Mouse (Mus musculus) adrenal gland, adult 18-20 months (tissue): ENCODE results near the gene Prpf8. TPM values are rescaled to one million over a fixed set of nuclear protein-coding genes. Genes with fewer than 3 reads are reported as not detected.

Experiments used
- DNase-seq, 2 experiments: peaks; one replicate each; pipeline ENCODE4 v3.0.0; 2021 to 2022; ENCODE audit warnings: low spot score in 2 of 2
- total RNA-seq, 2 experiments: library from RNA; stranded (reverse); gene quantifications; 1 replicate in 1 of 2; 2 replicates in 1 of 2; pipeline ENCODE4 v1.2.3; 2021

Gene Prpf8
- total RNA-seq, 2 experiments from 2014 or later = 118 to 147 TPM

- DNase-seq = peak in 1 of 2 experiments; percentile 36
Observed at GRCm38 (mm10) chr11:75459141-75459711, 27.4 kb upstream of the Prpf8 start.

GRCm38 (mm10) chr11:75459751-75460102 lies 26.9 kb upstream of the Prpf8 start:
- no peak for DNase-seq

DNA sequence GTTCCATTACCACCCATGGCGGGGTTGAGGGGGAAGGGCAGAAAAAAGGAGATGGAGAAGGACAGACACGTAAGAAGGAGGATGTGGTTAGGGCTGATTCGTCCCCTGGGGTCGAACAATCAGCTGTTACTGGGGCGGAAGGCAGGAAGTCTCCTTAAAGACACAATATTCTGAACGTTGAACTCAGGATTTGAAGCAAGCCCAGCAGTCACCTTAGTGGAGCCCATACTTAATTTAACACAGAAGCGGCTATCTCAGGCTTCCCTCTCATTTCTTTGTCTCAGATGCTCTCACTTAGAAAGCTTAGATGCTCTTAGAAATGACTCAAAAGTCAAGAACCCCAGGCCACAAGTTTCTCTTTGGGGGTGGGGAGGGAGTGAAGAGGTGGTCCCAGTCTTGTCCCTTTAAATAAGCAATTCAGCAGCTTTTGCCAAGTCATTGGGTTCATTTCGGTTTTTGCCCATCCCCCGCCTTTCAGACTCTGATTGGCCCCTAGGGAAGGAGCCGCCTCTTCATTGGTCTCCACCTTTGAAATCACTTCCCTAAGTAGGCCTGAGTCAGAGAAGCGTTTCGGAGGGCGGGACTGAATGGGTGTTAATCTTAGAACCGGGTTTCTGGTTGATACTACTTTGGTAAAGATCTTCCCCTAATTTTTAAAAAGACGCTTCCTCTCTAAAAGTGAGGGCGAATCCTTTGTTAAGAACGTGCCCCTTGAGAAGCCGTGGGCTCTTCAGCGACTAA lies 26.3 kb upstream of the Prpf8 start:
- peak; percentile 79 to 82 for DNase-seq

DNA sequence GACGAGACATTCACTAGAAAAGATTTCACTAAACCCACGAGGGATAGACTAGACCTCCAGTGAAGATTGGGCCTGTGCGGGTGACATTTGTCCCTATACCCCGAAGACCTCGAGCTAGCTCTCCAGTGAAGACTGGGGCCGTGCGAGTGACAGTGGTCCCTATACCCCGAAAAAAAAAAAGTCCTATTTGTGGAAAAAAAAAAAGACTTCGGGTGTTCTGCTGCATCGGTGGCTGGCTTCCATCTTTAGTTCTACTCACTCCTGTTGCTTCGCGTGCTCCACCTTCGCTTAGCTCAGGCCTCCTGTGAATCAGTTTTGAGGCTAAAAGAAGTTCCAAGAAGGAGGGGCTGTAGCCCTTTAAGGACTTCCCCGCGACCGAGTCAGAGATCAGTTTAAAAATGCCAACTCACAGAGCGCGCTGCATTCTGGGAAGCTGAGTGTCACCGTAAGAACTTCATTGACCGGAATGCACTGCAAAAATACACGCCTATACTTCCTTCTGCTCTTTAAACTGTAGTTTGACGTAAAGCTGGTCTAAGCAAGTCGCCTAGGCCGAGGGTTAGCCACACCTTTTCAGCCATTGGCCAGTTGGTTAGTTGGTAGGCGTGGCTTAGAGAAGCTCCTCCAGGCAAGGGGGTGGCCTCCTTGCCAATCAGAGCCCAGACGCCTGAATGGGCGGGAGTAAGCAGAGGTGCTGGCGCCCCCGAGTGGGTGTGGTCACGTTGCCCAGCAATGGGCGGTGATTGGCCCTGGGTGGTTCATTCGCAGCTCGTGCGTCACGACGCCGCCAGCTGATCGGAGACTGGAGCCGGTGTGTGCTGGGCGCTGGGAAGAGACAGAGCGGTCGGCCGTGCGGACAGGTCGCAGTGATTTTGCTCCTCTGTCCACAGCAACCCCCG lies 25.5 kb upstream of the Prpf8 start, which contains the start of gene Tlcd2:
Gene Tlcd2 (plus strand): TSS at position 872 of the 899 bp plus-strand sequence.
- peak; percentile 94 to 95 for DNase-seq

DNA sequence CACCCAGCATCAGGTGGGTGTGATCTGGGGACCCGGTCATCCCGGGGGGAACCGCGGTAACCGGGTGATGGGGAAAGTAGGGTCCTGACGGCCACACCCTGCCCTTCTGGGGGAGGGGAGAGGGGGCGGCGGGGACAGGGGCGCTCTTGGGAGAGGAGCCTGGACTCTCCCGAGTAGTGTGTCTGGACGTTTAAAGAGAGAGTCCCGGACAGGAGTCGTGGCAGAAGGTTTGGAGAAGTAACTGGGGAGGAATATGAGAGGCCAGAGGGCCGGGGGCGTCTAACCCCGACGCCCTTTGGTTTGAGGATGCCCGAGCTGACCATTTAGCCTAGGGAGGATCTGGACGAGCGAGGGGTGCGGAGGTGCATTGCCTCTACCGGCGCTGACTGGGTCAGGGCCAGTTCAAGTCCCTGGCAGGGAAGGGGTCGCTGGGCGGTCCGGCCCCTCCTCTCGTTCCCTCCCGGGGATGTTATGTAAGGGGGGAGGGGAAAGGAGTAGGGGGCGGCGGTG lies 24.8 kb upstream of the Prpf8 start:
- no peak for DNase-seq

DNA sequence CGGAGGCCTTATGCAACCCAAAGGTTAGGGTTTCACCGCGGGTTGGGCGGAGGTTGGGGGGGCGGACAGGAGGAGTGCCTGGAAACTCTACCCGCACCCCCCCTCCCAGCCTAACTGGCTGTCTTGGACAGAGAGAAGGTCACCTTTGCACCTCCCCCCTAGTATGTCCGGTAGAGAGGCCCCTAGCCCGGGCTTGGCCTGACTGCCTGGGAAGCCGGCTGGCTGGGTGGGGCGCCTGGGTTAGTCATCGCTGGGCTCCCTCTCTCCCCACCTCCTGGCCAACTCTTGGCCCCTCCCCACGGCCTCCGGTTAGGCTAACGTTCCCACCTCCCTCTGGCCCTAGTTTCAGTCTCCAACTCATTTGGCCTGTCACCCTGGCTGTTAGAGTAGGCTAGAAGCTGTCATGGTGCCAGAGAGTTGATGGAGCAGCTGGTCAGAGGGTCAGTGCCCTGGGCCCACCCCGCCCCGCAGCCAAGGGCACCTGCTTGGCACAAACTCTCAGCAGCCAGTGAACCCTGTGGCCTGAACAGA lies 24.3 kb upstream of the Prpf8 start:
- DNase-seq = peak; percentile 78 to 80

- peak; percentile 91 for DNase-seq
Observed at GRCm38 (mm10) chr11:75462865-75463336, 23.7 kb upstream of the Prpf8 start.

- no peak for DNase-seq
Observed at GRCm38 (mm10) chr11:75463624-75464023, 23.0 kb upstream of the Prpf8 start.

DNA sequence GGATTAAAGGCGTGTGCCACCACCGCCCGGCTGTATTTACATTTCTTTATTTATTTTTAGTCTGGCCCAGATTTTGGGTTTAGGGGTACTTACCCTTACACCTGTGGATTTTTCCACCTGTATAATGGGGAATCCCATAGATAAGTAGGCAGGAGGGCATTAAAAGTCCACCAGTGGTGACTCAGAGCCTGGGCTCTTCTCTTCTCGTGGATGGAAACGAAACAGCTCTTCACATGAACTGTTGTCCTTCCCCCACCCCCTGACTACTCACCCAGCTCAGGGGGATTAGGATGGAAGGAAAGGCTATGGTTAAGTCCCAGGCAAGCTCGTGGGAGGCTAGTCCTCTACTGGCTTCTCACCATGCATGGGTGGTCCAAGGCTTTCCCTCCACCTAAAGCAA lies 22.2 kb upstream of the Prpf8 start:
- no peak for DNase-seq

GRCm38 (mm10) chr11:75465051-75465450 lies 21.6 kb upstream of the Prpf8 start:
- no peak for DNase-seq

- no peak for DNase-seq
Observed at GRCm38 (mm10) chr11:75466731-75467505, 19.7 kb upstream of the Prpf8 start.

GRCm38 (mm10) chr11:75467512-75468215 lies 19.0 kb upstream of the Prpf8 start:
- peak; percentile 54 to 60 for DNase-seq

DNA sequence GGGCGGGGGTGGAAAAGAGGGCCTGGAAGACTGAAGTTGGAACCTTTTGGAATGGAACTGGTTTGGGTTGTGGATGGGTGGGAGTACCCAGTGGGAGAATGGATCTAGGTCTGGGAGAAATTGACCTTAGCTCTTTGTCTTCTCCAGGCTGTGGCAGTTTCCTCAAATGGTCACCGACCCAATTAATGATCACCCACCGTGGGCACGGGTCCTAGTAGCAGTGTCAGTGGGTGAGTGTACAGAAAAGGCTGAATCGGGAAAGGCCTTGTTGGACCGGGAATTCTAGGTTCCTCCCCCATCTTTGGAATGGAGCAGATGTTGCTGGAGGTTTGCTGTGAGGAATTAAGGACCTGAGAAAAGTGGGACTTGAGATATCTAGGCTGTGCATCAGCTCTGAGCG lies 18.2 kb upstream of the Prpf8 start:
- DNase-seq = no peak

DNA sequence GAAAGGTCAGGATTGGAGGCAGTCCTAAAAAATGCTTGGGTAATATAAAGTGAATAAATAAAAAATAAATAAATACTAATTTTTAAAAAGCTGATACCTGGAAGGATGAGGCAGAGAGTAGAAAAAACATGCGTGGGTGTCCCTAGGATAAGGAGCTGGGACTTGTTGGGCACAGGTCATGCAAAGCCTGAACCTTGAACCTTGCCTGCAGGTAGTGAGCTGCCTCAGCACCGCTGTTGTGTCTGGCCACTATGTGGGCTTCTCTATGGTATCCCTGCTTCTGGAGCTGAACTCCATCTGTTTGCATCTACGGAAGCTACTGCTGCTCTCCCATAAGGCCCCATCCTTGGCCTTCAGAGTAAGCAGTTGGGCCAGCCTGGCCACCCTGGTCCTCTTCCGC lies 17.4 kb upstream of the Prpf8 start:
- DNase-seq = no peak

DNA sequence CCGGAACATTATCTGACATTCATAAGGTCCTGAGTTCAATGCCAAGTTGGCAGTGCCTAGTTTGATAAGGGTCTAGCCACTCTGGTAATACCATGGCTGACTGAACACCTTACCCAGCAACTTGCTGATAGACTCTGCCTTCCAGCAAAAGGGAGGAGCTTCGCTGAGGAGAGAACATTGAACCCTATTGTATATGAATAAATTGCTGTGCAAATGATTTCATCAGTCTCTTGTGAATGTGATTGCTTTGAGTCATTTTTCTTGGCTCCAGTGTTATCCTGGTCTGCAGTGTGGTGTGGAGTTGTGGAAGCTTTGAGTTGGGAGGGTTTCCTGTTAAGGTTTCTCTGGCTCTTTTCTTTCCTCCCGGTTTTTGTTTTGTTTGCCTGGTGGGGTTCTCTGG lies 15.9 kb upstream of the Prpf8 start:
- no peak for DNase-seq

GRCm38 (mm10) chr11:75472469-75473081 lies 14.0 kb upstream of the Prpf8 start:
- DNase-seq = no peak

DNA sequence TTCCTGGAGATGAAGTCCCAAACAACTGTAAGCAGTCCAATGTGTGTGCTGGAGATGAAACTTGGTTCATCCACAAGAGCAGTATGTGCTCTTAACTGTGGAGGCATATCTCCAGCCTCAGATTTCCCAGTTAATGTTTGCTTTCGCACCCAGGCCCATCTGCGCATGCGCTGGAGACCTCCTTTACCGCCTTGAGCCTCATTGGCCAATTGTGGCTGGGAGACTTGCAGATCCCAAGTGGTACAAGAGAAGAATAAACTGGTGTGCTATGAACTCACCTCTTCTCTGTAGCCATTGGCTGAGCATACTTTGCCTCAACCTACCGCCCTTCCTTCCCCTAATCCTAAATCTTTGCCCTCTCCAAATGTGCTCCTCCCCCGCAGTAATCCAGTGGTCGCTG lies 13.2 kb upstream of the Prpf8 start:
- DNase-seq = no peak

GRCm38 (mm10) chr11:75486192-75486591 lies 424 bp upstream of the Prpf8 start:
- DNase-seq = no peak

- no peak for DNase-seq
Observed at GRCm38 (mm10) chr11:75487496-75487895, 880 bp downstream of the Prpf8 start.
